Mouse (Mus musculus) MEL (cell line): ENCODE data around the gene Fhad1. TPM values are rescaled to one million over a fixed set of nuclear protein-coding genes. Genes with fewer than 3 reads are reported as not detected.

ENCODE experiments used
- DNase-seq: peaks from one replicate; pipeline ENCODE4 v3.0.0; 2011; ENCODE audit warnings: low read depth, low spot score
- H3K27ac ChIP-seq: 2 replicates; pipeline ENCODE4 v1.5.1; 2012; ENCODE audit warnings: low read depth, mild to moderate bottlenecking, control low read depth, low read length, moderate library complexity; ENCODE audit not compliant: control insufficient read depth
- H3K27me3 ChIP-seq, 2 experiments: fragments of 150-350 bp in 1 of 2; sonication (generic) in 1 of 2; 2 replicates each; pipeline ENCODE4 v1.6.1; 2012; ENCODE audit warnings: low read length in 2 of 2, mild to moderate bottlenecking in 2 of 2, improper control_type of control experiment in 1 of 2, moderate library complexity in 1 of 2; ENCODE audit not compliant: insufficient read depth in 2 of 2, control insufficient read depth in 1 of 2
- H3K36me3 ChIP-seq, 2 experiments: 2 replicates each; pipeline ENCODE4 v1.6.1; 2012 to 2014; ENCODE audit warnings: low read length in 2 of 2, improper control_type of control experiment in 1 of 2, inconsistent platforms in 1 of 2, mild to moderate bottlenecking in 1 of 2; ENCODE audit not compliant: insufficient read depth in 2 of 2, control insufficient read depth in 1 of 2
- H3K4me1 ChIP-seq, 2 experiments: fragments of 150-350 bp in 1 of 2; sonication (generic) in 1 of 2; 2 replicates each; pipeline ENCODE4 v1.6.1; 2012; ENCODE audit warnings: low read length in 2 of 2, improper control_type of control experiment in 1 of 2, mild to moderate bottlenecking in 1 of 2; ENCODE audit not compliant: insufficient read depth in 2 of 2, control insufficient read depth in 1 of 2
- H3K4me3 ChIP-seq, 2 experiments: fragments of 150-350 bp in 1 of 2; sonication (generic) in 1 of 2; 2 replicates each; pipeline ENCODE4 v1.5.1; 2012; ENCODE audit warnings: low read depth in 2 of 2, low read length in 2 of 2, mild to moderate bottlenecking in 2 of 2, moderate library complexity in 2 of 2, control low read depth in 1 of 2, improper control_type of control experiment in 1 of 2; ENCODE audit not compliant: control insufficient read depth in 1 of 2, insufficient read depth in 1 of 2
- H3K79me2 ChIP-seq: 2 replicates; pipeline ENCODE4 v1.6.1; 2012; ENCODE audit warnings: mild to moderate bottlenecking, low read length, moderate library complexity; ENCODE audit not compliant: control insufficient read depth, poor library complexity, insufficient read depth
- H3K9ac ChIP-seq: 2 replicates; pipeline ENCODE4 v1.6.1; 2012; ENCODE audit warnings: low read depth, mild to moderate bottlenecking, control low read depth, low read length, moderate library complexity; ENCODE audit not compliant: control insufficient read depth, poor library complexity, severe bottlenecking
- H3K9me3 ChIP-seq: fragments of 150-350 bp; sonication (generic); replicated peaks from 2 replicates; pipeline ENCODE4 v1.6.1; 2012; ENCODE audit warnings: mild to moderate bottlenecking, low read length, improper control_type of control experiment, moderate library complexity; ENCODE audit not compliant: insufficient read depth
- CTCF ChIP-seq, 3 experiments: IDR thresholded peaks in 2 of 3; conservative IDR thresholded peaks in 1 of 3; 2 replicates each; pipeline ENCODE4 v1.5.1; 2011 to 2012; ENCODE audit warnings: low read length in 3 of 3, low read depth in 2 of 3, mild to moderate bottlenecking in 2 of 3, improper control_type of control experiment in 1 of 3, inconsistent platforms in 1 of 3, mixed read lengths in 1 of 3, moderate library complexity in 1 of 3; ENCODE audit not compliant: control insufficient read depth in 1 of 3, insufficient read depth in 1 of 3, poor library complexity in 1 of 3, severe bottlenecking in 1 of 3
- E2F4 ChIP-seq: IDR thresholded peaks from 2 replicates; pipeline ENCODE4 v1.6.1; 2011; ENCODE audit warnings: low read depth, low read length, improper control_type of control experiment, borderline replicate concordance
- JUND ChIP-seq: IDR thresholded peaks from 2 replicates; pipeline ENCODE4 v1.6.1; 2011; ENCODE audit warnings: low read depth, mild to moderate bottlenecking, improper control_type of control experiment, low read length
- MXI1 ChIP-seq: IDR thresholded peaks from 2 replicates; pipeline ENCODE4 v1.6.1; 2011; ENCODE audit warnings: mild to moderate bottlenecking, low read depth, low read length, improper control_type of control experiment
- MYC ChIP-seq: IDR thresholded peaks from 2 replicates; pipeline ENCODE4 v1.6.1; 2011; ENCODE audit warnings: low read depth, mild to moderate bottlenecking, low read length, improper control_type of control experiment, moderate library complexity
- NELFE ChIP-seq: IDR thresholded peaks from 2 replicates; pipeline ENCODE4 v1.6.1; 2011; ENCODE audit warnings: low read depth, low read length, improper control_type of control experiment
- NRF1 ChIP-seq: IDR thresholded peaks from 2 replicates; pipeline ENCODE4 v1.6.1; 2014; ENCODE audit warnings: low read depth, mild to moderate bottlenecking, inconsistent platforms, low read length, improper control_type of control experiment, moderate library complexity; ENCODE audit not compliant: poor library complexity, insufficient read depth, severe bottlenecking
- POLR2A ChIP-seq, 2 experiments: IDR thresholded peaks; 2 replicates each; pipeline ENCODE4 v1.6.1; 2011 to 2012; ENCODE audit warnings: low read length in 2 of 2, mild to moderate bottlenecking in 2 of 2, control low read depth in 1 of 2, improper control_type of control experiment in 1 of 2, low read depth in 1 of 2, moderate library complexity in 1 of 2; ENCODE audit not compliant: control insufficient read depth in 1 of 2, insufficient read depth in 1 of 2, poor library complexity in 1 of 2
- RAD21 ChIP-seq: IDR thresholded peaks from 2 replicates; pipeline ENCODE4 v1.6.1; 2011; ENCODE audit warnings: mild to moderate bottlenecking, low read depth, low read length, improper control_type of control experiment
- RCOR1 ChIP-seq: IDR thresholded peaks from 2 replicates; pipeline ENCODE4 v1.6.1; 2012; ENCODE audit warnings: low read depth, mild to moderate bottlenecking, inconsistent platforms, low read length, improper control_type of control experiment
- TAL1 ChIP-seq: IDR thresholded peaks from 2 replicates; pipeline ENCODE4 v1.6.1; 2012; ENCODE audit warnings: mild to moderate bottlenecking, inconsistent platforms, low read length, moderate library complexity, mixed read lengths
- TBP ChIP-seq: IDR thresholded peaks from 2 replicates; pipeline ENCODE4 v1.8.0; 2011; ENCODE audit warnings: low read depth, low read length, improper control_type of control experiment
- TCF12 ChIP-seq: IDR thresholded peaks from 2 replicates; pipeline ENCODE4 v1.6.1; 2014; ENCODE audit warnings: low read depth, mild to moderate bottlenecking, inconsistent platforms, low read length, improper control_type of control experiment, moderate library complexity
- USF1 ChIP-seq: IDR thresholded peaks from 2 replicates; pipeline ENCODE4 v1.6.1; 2014; ENCODE audit warnings: low read depth, mild to moderate bottlenecking, inconsistent platforms, low read length, improper control_type of control experiment, moderate library complexity
- ZKSCAN1 ChIP-seq: IDR thresholded peaks from 2 replicates; pipeline ENCODE4 v1.6.1; 2012; ENCODE audit warnings: low read depth, mild to moderate bottlenecking, inconsistent platforms, low read length, improper control_type of control experiment, moderate library complexity
- ZMIZ1 ChIP-seq: IDR thresholded peaks from 2 replicates; pipeline ENCODE4 v1.6.1; 2012; ENCODE audit warnings: low read depth, mild to moderate bottlenecking, inconsistent platforms, low read length, improper control_type of control experiment, moderate library complexity
- ZNF384 ChIP-seq: IDR thresholded peaks from 2 replicates; pipeline ENCODE4 v1.6.1; 2012; ENCODE audit warnings: low read depth, mild to moderate bottlenecking, inconsistent platforms, low read length, improper control_type of control experiment
- polyA plus RNA-seq, 2 experiments: library from polyadenylated mRNA; stranded (reverse) in 1 of 2; unstranded in 1 of 2; fragments of >175 nt in 1 of 2; fragments of >200 nt in 1 of 2; gene quantifications; 2 replicates each; pipeline versions ENCODE4 v1.2.1 to v1.2.4; 2012; ENCODE audit warnings: low replicate concordance in 2 of 2, low read depth in 1 of 2; ENCODE audit not compliant: insufficient read length in 2 of 2, insufficient read depth in 1 of 2, missing spikeins in 1 of 2
- total RNA-seq: library from RNA; depleted of rRNA; stranded (reverse); fragments of 300-350 nt; gene quantifications from 2 replicates; pipeline ENCODE4 v1.2.3, GENCODE M21; 2012

Fhad1 gene
- total and polyA plus RNA-seq, 3 experiments, result not detected

DNA sequence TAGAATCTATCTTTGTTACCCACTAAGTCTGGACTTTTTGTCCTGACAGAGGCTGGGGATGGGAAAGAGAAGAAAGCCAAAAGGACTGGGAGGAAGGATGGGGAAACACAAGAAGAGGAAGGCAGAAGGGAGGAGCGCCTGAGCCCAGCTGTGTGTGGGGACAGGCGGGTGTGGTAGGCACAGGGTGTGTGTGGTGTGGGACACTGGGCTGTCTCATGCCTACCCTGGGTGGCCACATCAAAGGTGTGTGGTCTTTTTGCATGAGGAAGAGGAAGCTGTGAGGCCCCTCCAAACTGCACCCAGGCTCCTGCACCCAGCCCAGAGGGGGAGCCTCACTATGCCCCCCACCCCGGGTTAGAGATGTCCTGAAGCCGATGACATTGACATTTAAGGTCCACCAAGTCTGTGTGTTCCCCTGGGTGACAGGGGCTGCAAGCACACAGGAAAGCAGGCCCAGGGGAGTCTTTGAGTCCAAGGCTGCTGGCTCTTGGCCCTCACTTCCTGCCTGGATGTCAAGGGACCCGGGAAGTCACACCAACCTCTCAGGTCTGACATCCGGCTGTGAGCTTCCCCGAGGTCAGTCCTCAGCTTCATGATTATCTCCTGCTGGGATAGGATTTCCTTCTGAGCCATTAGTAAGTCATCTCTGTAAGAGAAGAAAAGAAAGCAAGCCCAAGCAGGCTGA lies 97.0 kb downstream of the Fhad1 start:
- Histone ChIP-seq H3K9ac (no peak overlapping the region), H3K4me1 (no peaks in the 10 kb centered on the region), H3K9me3 (no peaks in the 10 kb centered on the region), H3K79me2 (no peaks in the 10 kb centered on the region), H3K27me3 (no peaks in the 10 kb centered on the region), H3K27ac (no peak overlapping the region)
- no peak for DNase-seq
- TF ChIP-seq TBP (no peak), TCF12 (no peak), NELFE (no peak), ZKSCAN1 (no peak), MXI1 (no peak), ZMIZ1 (no peak), USF1 (no peak), RCOR1 (no peak), E2F4 (no peak), MYC (no peak)
- TF ChIP-seq, all 39 proteins: peak for 0
- Histone ChIP-seq H3K4me3 (no peak overlapping the region), H3K36me3 (no peaks in the 10 kb centered on the region)

DNA sequence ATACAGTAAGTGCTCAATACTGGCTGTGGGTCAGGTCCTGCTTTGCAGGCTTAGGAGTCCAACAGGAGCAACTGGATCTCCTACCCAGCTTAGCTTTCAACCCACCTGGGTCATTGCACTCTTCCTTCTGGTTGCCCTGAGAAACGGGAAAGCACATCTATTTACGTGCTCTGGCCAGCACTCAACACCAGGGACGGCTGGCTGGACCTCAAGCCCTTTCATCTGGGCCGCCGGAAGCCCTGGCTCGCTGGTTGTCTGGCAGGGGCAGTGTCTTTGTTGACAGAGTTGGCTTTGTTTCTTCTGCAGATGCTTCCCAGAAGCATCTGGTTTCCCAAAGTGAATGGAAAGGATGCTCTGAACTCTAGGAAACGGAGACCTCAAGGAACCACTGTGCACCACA lies 100.8 kb downstream of the Fhad1 start:
- Histone ChIP-seq H3K9me3 (no peaks in the 10 kb centered on the region), H3K4me3 (no peak overlapping the region), H3K27ac (no peak overlapping the region), H3K9ac (no peak overlapping the region), H3K27me3 (no peaks in the 10 kb centered on the region), H3K79me2 (no peaks in the 10 kb centered on the region), H3K36me3 (no peaks in the 10 kb centered on the region), H3K4me1 (no peaks in the 10 kb centered on the region)
- no peak for DNase-seq
- TF ChIP-seq TCF12 (no peak), TAL1 (no peak), TBP (no peak), ZNF384 (no peak), NRF1 (no peak), POLR2A (IDR thresholded peaks at IDR 0.05; ENCODE audit: control insufficient read depth in 1 of 2, insufficient read depth in 1 of 2, low read depth in 1 of 2, low read length in 2 of 2, poor library complexity in 1 of 2) (no peak), CTCF (IDR thresholded peaks at IDR 0.05 in 2 of 3, conservative IDR thresholded peaks at IDR 0.05 in 1 of 3; ENCODE audit: control insufficient read depth in 1 of 3, insufficient read depth in 1 of 3, low read depth in 2 of 3, low read length in 3 of 3, poor library complexity in 1 of 3, severe bottlenecking in 1 of 3) (no peak), RAD21 (no peak), JUND (no peak)
